Mouse (Mus musculus) heart, embryonic 15.5 days (tissue): Measurements from ENCODE around the gene Gm42517. TPM values are rescaled to one million over a fixed set of nuclear protein-coding genes. Genes with fewer than 3 reads are reported as not detected.
A peak's percentile ranks its signal among the peaks of the same experiment; 100 is the strongest.

Experiments used
- ATAC-seq: fragments of 200-750 bp; cut with Nextera tagmentation; replicated peaks from 2 replicates; pipeline ENCODE4 v1.8.0; 2017; ENCODE audit warnings: low read depth, moderate TSS enrichment; ENCODE audit not compliant: insufficient number of reproducible peaks, insufficient read depth, low FRiP score
- H3K27ac ChIP-seq: fragments of 300-500 bp; sonication (generic); 2 replicates; pipeline ENCODE4 v1.5.1; 2015; ENCODE audit warnings: mild to moderate bottlenecking, inconsistent platforms
- H3K27me3 ChIP-seq: fragments of 300-500 bp; sonication (generic); 2 replicates; pipeline ENCODE4 v1.6.1; 2015; ENCODE audit warnings: inconsistent platforms
- H3K36me3 ChIP-seq: fragments of 300-500 bp; sonication (generic); 2 replicates; pipeline ENCODE4 v1.6.1; 2015; ENCODE audit warnings: mild to moderate bottlenecking, inconsistent platforms
- H3K4me1 ChIP-seq: fragments of 300-500 bp; sonication (generic); replicated peaks from 2 replicates; pipeline ENCODE4 v1.6.1; 2015; ENCODE audit warnings: inconsistent platforms
- H3K4me2 ChIP-seq: fragments of 300-500 bp; sonication (generic); 2 replicates; pipeline ENCODE4 v1.6.1; 2015; ENCODE audit warnings: inconsistent platforms, mild to moderate bottlenecking, moderate library complexity
- H3K4me3 ChIP-seq: fragments of 300-500 bp; sonication (generic); 2 replicates; pipeline ENCODE4 v1.5.1; 2015; ENCODE audit warnings: mild to moderate bottlenecking, inconsistent platforms
- H3K9ac ChIP-seq: fragments of 300-500 bp; sonication (generic); 2 replicates; pipeline ENCODE4 v1.6.1; 2015; ENCODE audit warnings: mild to moderate bottlenecking, inconsistent platforms
- H3K9me3 ChIP-seq: fragments of 300-500 bp; sonication (generic); replicated peaks from 2 replicates; pipeline ENCODE4 v1.6.1; 2016; ENCODE audit warnings: inconsistent platforms
- WGBS: fragments of 180-500 bp; shearing (Covaris S2); methylation state at CpG from one replicate; pipeline ENCODE4 v1.1.7; 2015; ENCODE audit warnings: mixed read lengths; 5-methylcytosine and 5-hydroxymethylcytosine counted together
- polyA plus RNA-seq: library from polyadenylated mRNA; unstranded; fragments of >200 nt; fragmentation: Nextera tagmentation; extraction: Ambion mirVana; gene quantifications from 2 replicates; pipeline ENCODE4 v1.2.1, GENCODE M21; 2015

The Gm42517 gene
- polyA plus RNA-seq, 1 experiment from 2014 or later, result not detected

DNA sequence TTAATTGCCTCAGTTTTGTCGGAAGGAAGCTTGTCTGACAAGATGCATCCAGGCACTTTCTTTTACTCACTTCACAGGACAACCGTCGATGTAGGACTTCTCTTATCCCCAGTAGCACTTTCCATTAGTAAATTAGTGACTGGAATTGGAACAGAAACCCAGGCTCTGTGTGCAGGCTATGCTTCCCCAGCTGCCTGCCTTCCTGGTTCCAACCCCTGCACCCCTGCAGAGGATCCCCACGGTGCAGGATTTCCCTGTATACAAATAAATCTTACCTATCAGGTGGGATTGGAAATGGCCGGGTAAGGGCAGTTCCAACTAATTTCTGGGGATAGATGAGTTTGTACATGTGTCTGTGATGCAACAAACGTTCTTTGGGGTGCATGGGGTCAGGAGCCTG is 2.2 kb upstream of the Gm42517 start:
- H3K4me1 ChIP-seq, result peaks cover 35% of the 10 kb centered on the region
- ATAC-seq, result no peak

DNA sequence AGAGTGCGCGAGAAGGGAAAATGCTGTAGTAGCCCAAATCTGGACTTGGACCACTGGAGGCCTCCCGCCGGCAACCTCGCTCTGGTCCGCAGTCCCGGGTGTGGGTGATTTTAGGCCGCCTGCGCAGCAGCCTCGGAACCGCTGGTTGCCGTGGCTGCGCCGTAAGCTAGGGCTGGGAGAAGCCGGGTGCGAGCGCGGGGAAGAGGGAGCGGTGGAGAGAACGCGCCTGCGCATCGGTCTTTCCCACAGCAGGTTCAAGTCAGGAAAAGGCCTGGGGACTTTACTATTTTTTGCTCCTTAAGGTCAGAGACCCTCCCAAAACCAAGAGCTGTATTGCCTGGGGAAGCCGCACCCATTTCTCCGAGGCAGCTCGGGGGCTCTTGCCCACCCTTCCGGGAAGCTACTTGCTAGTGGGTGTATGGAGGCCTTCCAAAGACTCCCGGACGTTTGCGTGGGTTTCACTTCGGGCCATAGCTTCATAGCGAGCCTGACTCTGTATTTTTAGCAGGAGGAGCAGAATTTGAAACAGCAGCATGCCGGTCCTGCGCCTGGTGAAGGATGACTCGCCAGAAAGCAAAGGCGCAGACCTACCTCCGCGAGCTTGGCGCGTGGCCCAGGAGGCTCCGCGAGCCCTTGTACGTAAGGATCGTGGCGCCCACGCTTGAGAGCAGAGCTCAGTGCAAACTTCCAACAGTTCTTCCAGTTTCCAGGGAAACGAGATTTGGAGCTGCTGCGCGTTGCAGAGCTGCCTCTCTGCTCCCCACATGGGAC is 1.3 kb upstream of the Gm42517 start:
- under 1% methylated on average over 49 of the region's 49 CpGs for WGBS
- H3K9ac ChIP-seq, result 0 out of 2 replicates have a peak overlapping the region, but pooled peaks have one; percentile 1
- peak overlapping the region; percentile 60 for H3K4me3 ChIP-seq
- peaks cover 35% of the 10 kb centered on the region for H3K4me1 ChIP-seq
- H3K4me2 ChIP-seq, result peak overlapping the region; percentile 99
- no peaks in the 10 kb centered on the region for H3K9me3 ChIP-seq
- no peak overlapping the region for H3K27ac ChIP-seq
- ATAC-seq, result no peak
- H3K27me3 ChIP-seq, result peaks cover 94% of the 10 kb centered on the region
- H3K36me3 ChIP-seq, result no peaks in the 10 kb centered on the region

More for the DNA sequence above, 2.2 kb upstream of the Gm42517 start:
- H3K36me3 ChIP-seq, result no peaks in the 10 kb centered on the region
- H3K27me3 ChIP-seq, result peaks cover 89% of the 10 kb centered on the region
- H3K9ac ChIP-seq, result no peak overlapping the region
- H3K4me2 ChIP-seq, result no peak overlapping the region
- H3K4me3 ChIP-seq, result no peak overlapping the region
- H3K9me3 ChIP-seq, result no peaks in the 10 kb centered on the region
- no peak overlapping the region for H3K27ac ChIP-seq
- 4% methylated on average over 6 of the region's 6 CpGs for WGBS

- Histone ChIP-seq H3K9me3 (no peaks in the 10 kb centered on the region), H3K4me2 (peak overlapping the region; percentile 99), H3K4me1 (peaks cover 35% of the 10 kb centered on the region), H3K4me3 (peak overlapping the region; percentile 60), H3K27me3 (peaks cover 95% of the 10 kb centered on the region), H3K9ac (0 out of 2 replicates have a peak overlapping the region, but pooled peaks have one; percentile 1), H3K27ac (no peak overlapping the region), H3K36me3 (no peaks in the 10 kb centered on the region)
- WGBS, result 9% methylated on average over 6 of the region's 6 CpGs
- ATAC-seq, result no peak
Observed at GRCm38 (mm10) chr5:108368446-108368845, 724 bp upstream of the Gm42517 start.

DNA sequence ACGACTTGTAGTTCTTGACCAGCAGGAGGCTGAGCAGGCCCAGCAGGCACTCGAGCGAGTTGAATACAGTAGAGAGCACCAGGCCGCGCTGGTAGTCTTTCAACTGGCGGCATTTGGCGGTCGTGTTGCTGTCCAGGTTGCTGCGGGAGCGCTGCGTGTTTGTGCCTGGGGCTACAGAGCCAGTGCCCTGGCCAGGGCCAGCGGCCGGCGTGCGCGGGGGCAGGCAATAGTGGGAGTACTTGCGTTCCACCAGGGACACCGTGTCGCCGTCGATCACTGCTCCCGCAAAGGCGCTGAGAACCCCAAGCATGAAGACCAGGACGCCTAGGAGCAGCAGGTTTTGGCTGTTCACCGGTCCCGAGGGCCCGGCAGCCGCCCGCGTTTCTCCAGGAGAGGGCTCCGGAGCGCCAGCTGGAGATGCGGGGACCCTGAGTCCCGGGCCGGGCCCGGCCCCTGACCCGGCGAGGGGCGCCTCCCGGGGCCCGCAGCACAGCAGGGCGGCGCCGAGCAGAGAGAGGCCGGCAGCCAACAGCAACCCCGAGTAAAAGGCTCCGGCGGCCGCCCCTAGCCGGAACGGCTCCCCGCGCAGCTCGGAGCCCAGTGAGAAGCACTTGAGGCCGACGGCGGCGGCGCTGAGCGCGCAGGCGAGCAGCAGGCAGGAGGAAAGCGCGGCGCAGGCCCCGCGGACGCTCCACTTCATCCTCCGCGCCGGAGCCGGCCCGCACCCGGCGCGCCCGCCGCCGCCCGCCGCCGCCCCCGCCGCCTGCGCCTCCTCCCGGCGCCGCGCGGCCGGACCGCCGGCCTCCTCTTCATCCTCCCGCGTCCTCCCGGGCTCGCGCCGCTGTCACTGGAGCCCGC is 509 bp downstream of the Gm42517 start:
- Histone ChIP-seq H3K4me2 (peak overlapping the region; percentile 99), H3K9me3 (no peaks in the 10 kb centered on the region), H3K4me1 (peaks cover 35% of the 10 kb centered on the region), H3K27me3 (peaks cover 96% of the 10 kb centered on the region), H3K36me3 (no peaks in the 10 kb centered on the region), H3K4me3 (peak overlapping the region; percentile 60), H3K27ac (no peak overlapping the region), H3K9ac (peak overlapping the region; percentile 53)
- under 1% methylated on average over 81 of the region's 100 CpGs for WGBS
- ATAC-seq, result peak; percentile 36

DNA sequence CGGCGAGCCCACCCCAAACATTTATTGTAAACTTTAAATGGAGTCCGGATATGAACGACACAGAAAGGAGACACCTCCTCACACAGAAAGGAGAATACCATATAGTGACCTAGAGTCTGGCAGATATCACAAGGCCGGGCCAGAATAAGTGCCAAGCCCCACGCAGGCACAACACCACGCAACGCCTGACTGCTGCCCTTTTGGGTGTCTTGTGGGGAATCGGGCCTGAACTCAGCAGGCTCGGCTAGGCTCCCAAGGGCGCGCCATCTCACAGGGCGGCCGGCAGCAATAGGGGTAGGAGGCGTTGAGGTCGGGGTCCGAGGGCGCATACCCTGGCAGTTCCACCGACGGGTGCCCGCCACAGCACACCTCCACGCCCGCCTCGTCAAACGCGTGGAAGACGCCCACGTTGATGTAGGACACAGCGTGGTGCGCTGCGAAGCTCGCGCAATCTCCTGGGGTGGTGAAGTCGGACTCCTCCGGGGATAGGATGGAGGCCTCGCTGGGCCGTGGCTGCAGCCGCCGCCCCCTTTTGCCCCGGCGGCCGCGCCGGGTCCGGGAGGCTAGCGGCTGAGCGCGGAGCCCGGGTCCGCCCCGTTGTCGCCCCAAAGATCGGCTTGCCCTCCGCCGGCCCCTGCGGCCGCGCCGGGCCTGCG is 1.3 kb downstream of the Gm42517 start:
- Histone ChIP-seq H3K27ac (no peak overlapping the region), H3K4me1 (peaks cover 35% of the 10 kb centered on the region), H3K9me3 (no peaks in the 10 kb centered on the region), H3K4me2 (peak overlapping the region; percentile 99), H3K27me3 (peaks cover 92% of the 10 kb centered on the region), H3K36me3 (no peaks in the 10 kb centered on the region), H3K9ac (peak overlapping the region; percentile 53), H3K4me3 (peak overlapping the region; percentile 60)
- WGBS, result 3% methylated on average over 60 of the region's 60 CpGs
- peak; percentile 27; the same call in 1 of the 2 replicates for ATAC-seq

DNA sequence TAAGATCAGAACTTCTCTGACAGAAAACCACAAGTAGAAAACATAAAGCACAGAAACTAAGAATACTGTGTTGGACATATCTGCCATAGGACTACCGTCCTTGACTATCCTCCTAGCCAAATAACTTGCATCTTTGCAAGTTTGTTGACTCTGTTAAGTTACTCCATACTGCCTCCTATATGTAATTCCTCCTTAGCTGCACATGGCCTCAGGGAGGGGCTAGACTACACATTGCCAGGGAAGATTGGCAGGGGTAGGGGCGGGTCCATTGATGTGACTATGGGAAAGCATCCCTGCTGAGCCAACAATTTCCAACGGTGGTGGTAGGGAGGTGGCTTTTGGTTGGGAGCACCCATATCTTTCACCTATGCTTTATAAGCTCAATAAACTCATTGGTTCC is 5.4 kb downstream of the Gm42517 start:
- H3K4me1 ChIP-seq, result peaks cover 13% of the 10 kb centered on the region

DNA sequence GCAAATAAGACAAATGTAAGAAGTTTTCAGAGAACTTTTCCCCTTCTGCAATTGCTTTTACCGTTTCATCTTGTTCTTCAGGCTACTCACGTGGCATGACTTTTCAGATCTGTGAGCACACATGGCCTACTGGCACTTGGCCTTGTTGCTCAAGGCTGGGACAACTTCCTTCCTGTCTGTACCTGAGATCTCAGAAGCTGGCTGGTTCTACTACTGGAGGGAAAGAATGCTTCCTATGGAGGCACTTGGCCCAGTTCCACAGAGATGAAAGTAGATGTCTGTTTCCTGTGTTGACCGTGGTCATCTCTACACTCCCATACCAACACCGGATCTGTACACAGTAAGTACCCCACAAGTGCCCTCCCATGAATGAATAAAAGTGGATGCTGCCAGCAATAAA is 7.5 kb downstream of the Gm42517 start:
- 72% methylated on average over 4 of the region's 4 CpGs for WGBS
- no peak for ATAC-seq
- no peak overlapping the region for H3K4me3 ChIP-seq
- H3K9me3 ChIP-seq, result no peaks in the 10 kb centered on the region
- no peaks in the 10 kb centered on the region for H3K36me3 ChIP-seq
- H3K27me3 ChIP-seq, result peaks cover 33% of the 10 kb centered on the region
- H3K4me2 ChIP-seq, result no peak overlapping the region
- no peak overlapping the region for H3K27ac ChIP-seq
- no peaks in the 10 kb centered on the region for H3K4me1 ChIP-seq
- no peak overlapping the region for H3K9ac ChIP-seq

More for the DNA sequence above, 5.4 kb downstream of the Gm42517 start:
- H3K9ac ChIP-seq, result no peak overlapping the region
- H3K27me3 ChIP-seq, result peaks cover 53% of the 10 kb centered on the region
- H3K4me3 ChIP-seq, result no peak overlapping the region
- H3K36me3 ChIP-seq, result no peaks in the 10 kb centered on the region
- no peak overlapping the region for H3K4me2 ChIP-seq
- no peaks in the 10 kb centered on the region for H3K9me3 ChIP-seq
- 32% methylated on average over 3 of the region's 3 CpGs for WGBS
- ATAC-seq, result no peak
- H3K27ac ChIP-seq, result no peak overlapping the region

GRCm38 (mm10) chr5:108359491-108359890 is 8.2 kb downstream of the Gm42517 start:
- Histone ChIP-seq H3K27me3 (peaks cover 25% of the 10 kb centered on the region), H3K36me3 (no peaks in the 10 kb centered on the region), H3K4me2 (no peak overlapping the region), H3K4me1 (no peaks in the 10 kb centered on the region), H3K9ac (no peak overlapping the region), H3K27ac (no peak overlapping the region), H3K4me3 (no peak overlapping the region), H3K9me3 (no peaks in the 10 kb centered on the region)
- ATAC-seq, result no peak
- 83% methylated on average over 9 of the region's 9 CpGs for WGBS

DNA sequence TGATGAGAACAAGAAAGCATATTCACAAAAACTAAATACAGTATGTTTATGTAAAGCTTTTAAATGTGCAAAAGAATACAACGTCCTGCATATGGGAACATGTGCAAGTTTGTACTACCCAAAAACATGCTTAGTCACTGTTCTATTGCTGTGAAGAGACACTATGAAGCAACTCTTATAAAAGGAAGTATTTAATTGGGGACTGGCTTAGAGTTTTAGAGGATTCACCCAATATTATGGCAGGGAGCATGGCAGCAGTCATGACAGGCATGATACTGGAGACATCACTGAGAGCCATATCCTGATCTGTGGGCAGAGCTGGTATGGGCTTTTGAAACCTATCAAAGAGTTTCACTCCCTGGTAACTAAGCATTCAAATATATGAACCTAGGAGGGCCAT is 9.9 kb downstream of the Gm42517 start:
- H3K4me3 ChIP-seq, result no peak overlapping the region
- H3K36me3 ChIP-seq, result no peaks in the 10 kb centered on the region
- H3K9me3 ChIP-seq, result no peaks in the 10 kb centered on the region
- no peak overlapping the region for H3K27ac ChIP-seq
- 93% methylated on average over 1 of the region's 1 CpGs for WGBS
- H3K9ac ChIP-seq, result no peak overlapping the region
- ATAC-seq, result no peak
- H3K27me3 ChIP-seq, result peaks cover 9% of the 10 kb centered on the region
- H3K4me2 ChIP-seq, result no peak overlapping the region
- H3K4me1 ChIP-seq, result no peaks in the 10 kb centered on the region

DNA sequence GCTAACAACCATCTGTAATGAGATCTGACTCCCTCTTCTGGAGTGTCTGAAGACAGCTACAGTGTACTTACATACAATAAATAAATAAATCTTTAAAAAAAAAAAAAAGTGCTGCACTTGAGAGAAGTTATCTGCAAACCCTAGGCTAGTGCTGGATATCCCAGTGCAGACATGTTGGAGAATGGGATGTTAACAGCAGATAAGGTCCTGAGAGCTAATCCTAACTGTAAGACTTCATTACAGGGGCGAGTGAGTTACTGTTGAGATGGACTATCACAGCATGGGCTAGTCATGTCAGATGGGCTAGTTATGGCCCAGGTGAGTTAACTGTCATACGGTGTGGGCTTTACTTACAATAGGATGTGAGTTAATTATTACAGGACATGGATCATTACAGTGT is 13.7 kb downstream of the Gm42517 start:
- Histone ChIP-seq H3K36me3 (peaks cover 11% of the 10 kb centered on the region), H3K9ac (no peak overlapping the region), H3K9me3 (no peaks in the 10 kb centered on the region), H3K4me2 (no peak overlapping the region), H3K4me3 (no peak overlapping the region), H3K27ac (no peak overlapping the region), H3K4me1 (no peaks in the 10 kb centered on the region), H3K27me3 (no peaks in the 10 kb centered on the region)
- no peak for ATAC-seq
- whole genome bisulfite sequencing, result 76% methylated on average over 2 of the region's 2 CpGs

GRCm38 (mm10) chr5:108349511-108350148 is 18.1 kb downstream of the Gm42517 start:
- H3K9me3 ChIP-seq, result no peaks in the 10 kb centered on the region
- H3K27ac ChIP-seq, result no peak overlapping the region
- H3K4me1 ChIP-seq, result no peaks in the 10 kb centered on the region
- WGBS, result 91% methylated on average over 9 of the region's 9 CpGs
- H3K36me3 ChIP-seq, result peaks cover 13% of the 10 kb centered on the region
- no peak overlapping the region for H3K4me2 ChIP-seq
- no peaks in the 10 kb centered on the region for H3K27me3 ChIP-seq
- no peak overlapping the region for H3K9ac ChIP-seq
- no peak overlapping the region for H3K4me3 ChIP-seq
- no peak for ATAC-seq
